Mouse (Mus musculus) urinary bladder, postnatal 25 days (tissue): ENCODE measurements around the gene BC048403.

ENCODE experiments used
- DNase-seq: peaks from one replicate; pipeline ENCODE4 v3.0.0; 2022; ENCODE audit warnings: low spot score

Gene BC048403

DNA sequence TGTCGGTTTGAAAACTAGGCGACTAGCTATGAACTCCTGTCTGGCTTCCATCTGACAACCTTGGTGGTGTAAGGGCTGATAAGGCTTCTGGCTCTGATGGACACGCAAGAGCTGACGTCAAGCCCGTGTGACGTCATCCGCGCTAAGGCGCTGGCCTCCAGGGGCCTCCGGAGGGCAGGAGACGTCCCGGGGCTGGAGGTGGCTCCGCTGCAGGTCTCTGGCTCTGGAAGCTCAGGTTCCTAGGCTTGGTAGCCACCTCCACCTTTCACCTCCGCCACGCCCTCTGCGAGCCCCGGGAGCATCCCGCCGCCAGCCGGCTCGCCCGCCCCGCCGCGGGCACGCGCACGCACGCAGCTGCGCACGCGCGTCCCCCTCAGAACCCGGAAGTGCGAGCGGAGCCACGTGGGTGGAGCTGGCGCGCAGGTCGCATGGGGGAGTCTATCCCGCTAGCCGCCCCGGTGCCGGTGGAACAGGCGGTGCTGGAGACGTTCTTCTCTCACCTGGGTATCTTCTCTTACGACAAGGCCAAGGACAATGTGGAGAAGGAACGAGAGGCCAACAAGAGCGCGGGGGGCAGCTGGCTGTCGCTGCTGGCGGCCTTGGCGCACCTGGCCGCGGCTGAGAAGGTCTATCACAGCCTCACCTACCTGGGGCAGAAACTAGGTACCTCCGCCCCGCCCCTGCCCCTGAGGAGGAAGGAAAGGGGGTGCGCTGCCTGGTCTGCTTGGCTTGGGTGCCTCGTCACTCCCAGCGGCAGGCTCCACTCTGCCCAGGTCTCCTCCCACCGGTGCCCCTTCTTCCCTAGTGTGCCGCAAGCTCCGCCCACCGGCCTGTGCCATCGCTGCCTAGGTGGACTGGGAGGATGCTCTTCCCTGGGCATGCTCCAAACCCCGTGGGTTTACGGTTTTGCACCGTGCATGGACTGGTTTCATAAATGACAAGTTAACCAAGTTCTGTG, at the start of gene BC048403:
BC048403 (plus strand) TSS at position 390 of the 958 bp plus-strand sequence.
- peak; percentile 92 for DNase-seq

DNA sequence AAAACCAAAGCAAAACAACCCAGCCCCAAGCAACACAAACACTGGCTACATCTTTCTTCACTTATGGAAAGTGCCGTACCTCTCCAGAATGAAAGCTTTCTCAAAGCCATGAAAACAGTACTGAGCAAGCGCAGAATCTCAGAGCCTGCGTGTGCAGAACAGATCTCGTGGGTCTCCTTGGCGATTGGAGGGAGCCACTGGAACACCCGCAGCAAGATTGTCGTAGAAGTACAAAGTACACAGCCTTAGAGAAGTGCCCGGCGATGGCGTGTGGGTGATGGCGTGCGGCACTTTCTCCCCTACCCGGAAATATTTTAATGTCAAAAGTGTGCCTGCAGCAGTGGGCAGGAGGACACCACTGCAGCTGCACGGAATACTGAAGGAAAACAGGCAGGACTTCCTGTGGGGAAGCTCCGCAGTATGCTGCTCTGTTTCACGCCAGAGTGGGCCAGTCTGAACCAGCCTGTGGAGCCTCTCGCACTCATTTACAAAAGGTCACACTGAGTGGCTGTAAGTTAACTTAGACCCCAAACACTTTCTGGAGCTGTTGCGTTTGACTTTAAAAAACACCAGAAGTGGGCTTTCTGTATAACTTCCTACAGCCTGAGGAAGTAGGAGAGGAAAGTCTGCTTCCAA, 46.7 kb upstream of the BC048403 start:
- DNase-seq, result no peak

- no peak for DNase-seq
Observed at GRCm38 (mm10) chr10:121694567-121694966, 45.2 kb upstream of the BC048403 start.

GRCm38 (mm10) chr10:121701296-121702248, 38.2 kb upstream of the BC048403 start:
- peak; percentile 19 for DNase-seq

DNA sequence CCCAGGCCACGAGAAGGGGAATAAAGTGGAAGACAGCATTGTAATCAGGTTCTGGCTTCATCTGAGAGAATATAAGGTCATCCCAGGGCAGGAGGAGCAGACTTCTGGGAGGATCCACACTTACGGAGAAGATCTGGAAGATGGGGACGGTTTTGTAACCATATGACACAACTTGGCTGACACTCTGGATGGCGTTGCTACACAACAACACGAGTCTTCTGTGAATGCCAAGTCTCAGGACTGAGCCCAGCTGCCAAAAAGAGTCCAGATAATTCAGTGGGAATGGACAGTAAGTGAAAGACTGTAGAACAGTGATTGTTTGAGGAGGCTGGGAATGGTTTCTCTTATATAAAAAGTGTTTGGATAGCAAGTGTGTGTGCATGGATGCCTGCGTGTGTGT, 36.1 kb upstream of the BC048403 start:
- no peak for DNase-seq

GRCm38 (mm10) chr10:121704871-121705270, 34.9 kb upstream of the BC048403 start:
- no peak for DNase-seq

- DNase-seq, result no peak
Observed at GRCm38 (mm10) chr10:121705399-121706163, 34.2 kb upstream of the BC048403 start.

- no peak for DNase-seq
Observed at GRCm38 (mm10) chr10:121716862-121717261, 22.9 kb upstream of the BC048403 start.

DNA sequence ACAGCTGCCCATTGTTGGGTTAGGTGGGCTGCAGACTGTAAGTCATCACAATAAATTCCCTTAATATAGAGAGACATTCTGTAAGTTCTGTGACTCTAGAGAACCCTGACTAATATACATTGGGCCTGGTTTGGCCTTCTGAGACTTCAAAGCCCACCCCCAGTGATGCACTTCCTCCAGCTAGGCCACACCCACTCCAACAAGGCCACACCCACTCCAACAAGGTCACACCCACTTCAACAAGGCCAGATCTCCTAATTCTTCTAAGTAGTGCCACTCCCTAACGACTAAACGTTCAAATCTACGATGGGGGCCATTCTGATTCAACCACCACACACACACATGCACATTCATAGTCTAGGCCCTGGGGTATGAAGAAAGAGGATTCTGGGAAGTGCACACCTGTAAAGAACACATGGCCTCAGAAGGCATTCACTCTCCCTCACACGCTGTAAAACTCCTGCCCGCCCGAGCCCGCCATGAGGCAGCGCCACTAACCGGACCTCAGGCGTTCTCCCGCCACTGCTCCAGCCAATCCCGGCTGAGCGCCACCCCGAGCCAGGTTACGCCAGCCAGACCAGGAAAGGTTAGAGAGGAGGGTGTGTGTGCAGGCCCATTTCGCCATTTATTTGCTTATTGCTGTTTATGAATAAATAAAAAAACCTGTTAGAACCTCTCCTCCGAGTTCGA, 20.7 kb upstream of the BC048403 start:
- no peak for DNase-seq

GRCm38 (mm10) chr10:121720701-121721100, 19.0 kb upstream of the BC048403 start:
- no peak for DNase-seq

DNA sequence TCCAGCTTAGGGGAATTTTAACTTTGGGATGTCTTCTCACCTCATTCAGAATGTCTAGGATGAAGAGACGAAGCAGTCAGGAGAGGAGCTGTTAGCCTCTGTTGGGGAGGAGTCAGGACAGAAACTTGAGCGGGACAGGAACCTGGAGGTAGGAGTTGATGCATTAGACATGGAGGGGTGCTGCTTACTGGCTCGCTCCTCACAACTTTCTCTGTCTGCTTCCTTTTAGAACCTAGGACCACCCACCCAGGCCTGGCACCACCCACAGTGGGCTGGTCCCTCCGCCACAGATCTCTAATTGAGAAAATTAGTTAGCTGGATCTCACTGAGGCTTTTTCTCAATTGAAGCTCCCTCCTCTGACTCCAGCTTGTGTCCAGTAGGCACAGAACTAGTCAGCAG, 13.2 kb upstream of the BC048403 start:
- no peak for DNase-seq

DNA sequence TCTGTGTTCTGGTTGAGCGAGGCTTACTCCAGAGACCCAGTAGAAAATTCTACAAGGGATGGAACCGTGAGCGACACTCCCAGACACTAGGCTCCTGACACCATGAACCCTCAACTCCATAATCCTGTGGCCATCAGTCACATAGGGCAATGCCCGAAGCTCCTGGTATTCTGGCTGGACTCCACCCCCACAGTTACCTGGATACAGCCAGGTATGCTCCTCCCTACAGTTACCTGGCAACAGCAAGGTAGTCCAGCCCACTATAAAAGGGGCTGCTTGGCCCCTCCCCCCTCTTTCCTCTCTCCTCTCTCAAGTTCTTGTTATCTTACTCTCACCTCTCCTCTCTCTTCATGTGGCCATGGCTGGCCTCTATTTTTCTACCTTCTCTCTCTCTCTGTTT, 12.6 kb upstream of the BC048403 start:
- DNase-seq, result no peak

GRCm38 (mm10) chr10:121728226-121728625, 11.5 kb upstream of the BC048403 start:
- no peak for DNase-seq

DNA sequence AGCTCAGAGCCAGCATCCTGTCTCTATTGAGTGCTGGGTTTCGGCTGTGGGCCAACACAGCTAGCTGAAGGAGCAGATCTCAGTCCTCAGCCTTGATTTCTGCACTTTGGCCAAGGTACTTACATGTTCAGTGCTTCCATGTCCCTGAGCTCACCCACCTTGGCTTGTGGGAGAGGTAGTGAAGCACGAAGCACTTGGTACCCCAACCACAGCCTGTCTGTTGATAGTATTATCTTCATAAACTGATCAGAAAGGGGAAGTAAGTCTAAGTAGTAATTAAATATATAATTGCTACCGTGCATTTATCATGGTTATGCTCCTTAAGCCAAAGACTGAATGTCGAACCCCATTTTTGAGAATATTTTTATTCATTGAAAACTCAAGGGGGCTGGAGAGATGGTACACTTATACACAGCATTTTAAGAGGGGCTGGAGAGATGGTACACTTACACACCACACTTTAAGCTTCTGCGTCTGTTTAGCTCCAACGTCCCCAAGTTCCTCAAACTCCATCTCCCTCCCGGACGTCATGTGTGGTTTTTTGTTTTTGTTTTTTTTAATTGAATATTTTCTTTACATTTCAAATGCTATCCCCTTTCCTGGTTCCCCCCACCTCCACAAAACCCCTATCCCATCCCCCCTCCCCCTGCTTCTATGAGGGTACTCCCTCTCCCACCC, 8.6 kb upstream of the BC048403 start:
- no peak for DNase-seq

GRCm38 (mm10) chr10:121732542-121732941, 7.2 kb upstream of the BC048403 start:
- DNase-seq, result no peak

DNA sequence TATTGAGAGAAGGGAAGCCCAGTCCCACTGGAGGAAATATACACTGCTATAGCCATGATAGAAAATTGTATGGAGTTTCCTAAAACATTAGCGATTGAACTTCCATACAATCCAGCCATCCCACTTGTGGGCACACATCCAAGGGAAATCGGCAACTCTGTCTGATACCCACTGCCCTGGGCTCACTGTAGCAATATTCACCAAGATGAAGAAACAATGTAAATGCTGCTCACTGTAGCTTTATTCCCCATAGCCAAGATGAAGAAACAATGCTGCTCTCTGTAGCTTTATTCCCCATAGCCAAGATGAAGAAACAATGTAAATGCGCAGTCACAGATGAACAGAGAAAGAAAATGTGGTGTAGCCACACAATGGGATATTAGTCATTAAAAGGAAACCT, 2.5 kb upstream of the BC048403 start:
- no peak for DNase-seq

DNA sequence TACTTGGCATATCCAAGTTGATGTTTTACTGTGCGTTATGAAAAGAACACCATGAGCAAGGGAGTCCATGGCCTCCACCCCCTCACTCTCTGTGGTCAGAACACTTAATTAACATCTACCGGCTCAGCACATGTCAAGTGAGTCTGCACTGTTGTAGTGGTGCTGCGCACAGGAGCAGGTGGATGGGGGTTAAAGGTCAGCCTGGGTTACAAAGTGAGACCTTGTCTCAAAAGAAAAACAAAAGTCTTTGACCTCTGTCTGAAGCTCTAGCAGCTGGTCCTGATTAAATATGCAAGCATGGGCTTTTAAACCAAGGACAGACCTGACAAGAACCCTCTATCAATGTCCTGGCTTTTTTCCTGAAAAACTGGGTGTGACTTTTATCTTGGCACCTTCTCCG, 2.6 kb downstream of the BC048403 start:
- no peak for DNase-seq

GRCm38 (mm10) chr10:121750175-121750574, 10.4 kb downstream of the BC048403 start:
- DNase-seq, result no peak

DNA sequence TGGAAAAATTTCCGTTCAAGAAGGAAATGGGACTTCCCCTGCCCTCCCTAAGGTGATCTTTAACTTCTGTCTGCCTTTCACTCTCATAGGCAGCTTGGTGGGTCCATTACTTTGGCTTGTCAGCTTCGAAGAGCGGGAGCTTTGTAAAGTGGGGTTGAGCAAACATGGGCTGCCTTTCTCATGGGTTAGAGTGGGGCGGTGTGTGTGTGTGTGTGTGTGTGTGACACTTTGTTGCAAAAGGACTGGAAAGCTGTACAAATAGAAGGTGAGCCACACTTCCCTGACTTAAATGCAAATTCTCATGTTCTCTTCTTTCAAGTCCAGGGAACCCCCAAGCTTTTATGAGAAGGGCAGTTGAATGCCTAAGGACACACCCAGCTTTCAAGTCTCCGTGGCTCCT, 14.5 kb downstream of the BC048403 start:
- DNase-seq, result no peak

GRCm38 (mm10) chr10:121755822-121756221, 16.1 kb downstream of the BC048403 start:
- DNase-seq, result no peak
